Mouse (Mus musculus): ENCODE measurements at regions not wholly inside any gene's neighbourhood (a gene's known extent, or its start where the extent isn't known, plus 50 kb on each side); places are given as distances from the start of the nearest gene placed in this dataset.
A peak's percentile ranks its signal among the peaks of the same experiment; 100 is the strongest.

DNA sequence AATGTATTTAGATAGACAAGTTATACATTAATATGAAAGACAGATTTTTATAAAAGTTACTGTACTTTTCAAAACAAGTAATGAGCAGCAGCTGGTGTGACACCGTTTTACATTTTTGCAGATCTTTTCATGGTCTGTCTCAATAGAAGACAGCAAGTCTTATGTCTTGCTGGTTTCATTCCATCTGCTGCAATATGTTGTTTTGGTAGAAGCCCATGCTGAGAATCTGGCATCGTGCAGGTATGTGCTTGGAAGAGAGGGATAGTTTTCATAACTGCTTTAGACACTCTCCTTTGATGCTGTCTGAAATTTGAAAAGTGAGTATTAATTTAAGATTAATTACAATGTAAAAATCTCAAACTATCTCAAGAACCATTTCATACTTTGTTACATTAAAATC lies 81.5 kb upstream of the Slc1a3 start:
- H3K27me3 ChIP-seq (ENCODE audit: control insufficient read depth, insufficient read depth, low read length), result no peaks in the 10 kb centered on the region
- H3K27ac ChIP-seq (ENCODE audit: insufficient read depth, low read length), result no peak overlapping the region
- 4% methylated on average over 2 of the region's 2 CpGs for WGBS
- peaks cover 15% of the 10 kb centered on the region; the same call in 1 of the 2 replicates for H3K4me1 ChIP-seq (ENCODE audit: control insufficient read depth, insufficient read depth, low read length)
- no peak overlapping the region for H3K4me3 ChIP-seq (replicated peaks; ENCODE audit: insufficient read depth, low read depth, low read length)
- TF ChIP-seq CTCF (IDR thresholded peaks at IDR 0.05; ENCODE audit: borderline replicate concordance, insufficient read depth, low read depth, low read length) (no peak), POLR2A (IDR thresholded peaks at IDR 0.05; ENCODE audit: borderline replicate concordance, insufficient read depth, low read length) (no peak)
- peak; percentile 75 to 91 for DNase-seq

DNA sequence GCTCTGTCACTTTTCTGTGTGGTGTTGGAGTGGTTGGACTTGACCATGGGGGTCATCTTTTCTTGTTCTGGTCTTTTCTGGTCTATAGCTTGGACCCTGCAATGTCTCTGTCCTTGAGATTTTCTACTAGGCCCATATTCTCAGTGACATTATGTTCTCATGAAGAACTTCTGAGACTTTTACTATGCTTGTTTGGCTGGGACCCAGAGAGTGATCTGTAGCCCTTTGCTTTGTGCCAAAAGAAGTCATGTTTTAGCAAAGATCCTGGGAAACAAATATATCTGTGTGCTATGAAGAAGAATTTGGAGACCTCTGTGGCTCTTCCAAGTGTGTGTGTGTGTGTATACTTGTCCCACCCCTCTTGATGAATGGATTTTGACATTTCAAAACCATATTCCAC lies 79.4 kb upstream of the Slc1a3 start:
- Histone ChIP-seq H3K4me1 (ENCODE audit: control insufficient read depth, insufficient read depth, low read length) (peaks cover 15% of the 10 kb centered on the region; the same call in 1 of the 2 replicates), H3K27ac (ENCODE audit: insufficient read depth, low read length) (no peak overlapping the region), H3K27me3 (ENCODE audit: control insufficient read depth, insufficient read depth, low read length) (no peaks in the 10 kb centered on the region), H3K4me3 (replicated peaks; ENCODE audit: insufficient read depth, low read depth, low read length) (no peak overlapping the region)
- DNase-seq, result no peak
- TF ChIP-seq CTCF (IDR thresholded peaks at IDR 0.05; ENCODE audit: borderline replicate concordance, insufficient read depth, low read depth, low read length) (no peak), POLR2A (IDR thresholded peaks at IDR 0.05; ENCODE audit: borderline replicate concordance, insufficient read depth, low read length) (no peak)

DNA sequence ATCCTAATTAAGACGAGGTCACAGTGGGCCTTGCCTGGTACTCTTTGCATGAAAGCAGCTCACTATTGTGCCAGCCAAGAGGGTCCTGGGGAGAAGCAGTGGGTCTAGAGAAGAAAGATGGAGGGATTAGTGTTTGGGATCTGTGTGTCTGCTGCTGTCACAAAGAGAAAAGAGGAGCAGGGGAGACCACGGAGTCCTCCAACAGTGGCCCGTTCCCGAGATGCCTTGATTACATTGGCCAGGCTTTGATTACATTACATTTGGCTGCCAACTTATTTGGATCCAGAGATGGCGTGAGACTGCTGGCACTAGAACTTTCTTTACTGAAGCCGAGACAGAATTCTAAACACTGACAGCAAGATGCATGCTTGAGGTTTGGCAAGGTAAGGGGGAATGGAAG lies 78.4 kb upstream of the Slc1a3 start:
- no peak for TF ChIP-seq CTCF (IDR thresholded peaks at IDR 0.05; ENCODE audit: borderline replicate concordance, insufficient read depth, low read depth, low read length)
- no peak for TF ChIP-seq POLR2A (IDR thresholded peaks at IDR 0.05; ENCODE audit: borderline replicate concordance, insufficient read depth, low read length)
- Histone ChIP-seq H3K27me3 (ENCODE audit: control insufficient read depth, insufficient read depth, low read length) (no peaks in the 10 kb centered on the region), H3K4me3 (replicated peaks; ENCODE audit: insufficient read depth, low read depth, low read length) (no peak overlapping the region), H3K4me1 (ENCODE audit: control insufficient read depth, insufficient read depth, low read length) (peaks cover 15% of the 10 kb centered on the region; the same call in 1 of the 2 replicates), H3K27ac (ENCODE audit: insufficient read depth, low read length) (no peak overlapping the region)
- no peak for DNase-seq
- WGBS, result 76% methylated on average over 6 of the region's 6 CpGs

DNA sequence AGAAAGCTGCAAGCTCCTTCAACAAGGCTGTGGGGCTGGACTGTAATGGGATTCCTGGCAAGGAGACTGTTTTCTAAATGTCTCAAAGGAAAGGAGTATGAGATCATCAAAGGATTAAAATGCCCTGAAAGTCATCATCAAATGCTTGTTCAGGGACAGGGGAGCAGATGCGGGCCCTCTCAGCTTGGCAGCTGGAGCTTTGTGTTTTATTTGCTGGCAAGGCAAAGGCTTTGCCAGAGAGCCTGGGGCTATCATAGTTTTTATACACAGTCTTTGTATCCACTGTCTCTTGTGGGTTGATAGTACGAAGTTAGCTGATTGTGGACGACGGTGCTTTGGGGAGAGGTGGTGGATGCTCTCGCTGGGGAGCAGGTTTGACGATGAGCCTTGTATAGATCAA lies 75.0 kb upstream of the Slc1a3 start:
- DNase-seq, result no peak
- H3K27me3 ChIP-seq (ENCODE audit: control insufficient read depth, insufficient read depth, low read length), result no peaks in the 10 kb centered on the region
- H3K27ac ChIP-seq (ENCODE audit: insufficient read depth, low read length), result no peak overlapping the region
- TF ChIP-seq CTCF (IDR thresholded peaks at IDR 0.05; ENCODE audit: borderline replicate concordance, insufficient read depth, low read depth, low read length) (no peak), POLR2A (IDR thresholded peaks at IDR 0.05; ENCODE audit: borderline replicate concordance, insufficient read depth, low read length) (no peak)
- no peak overlapping the region for H3K4me3 ChIP-seq (replicated peaks; ENCODE audit: insufficient read depth, low read depth, low read length)
- WGBS, result 77% methylated on average over 6 of the region's 6 CpGs
- no peaks in the 10 kb centered on the region for H3K4me1 ChIP-seq (ENCODE audit: control insufficient read depth, insufficient read depth, low read length)

DNA sequence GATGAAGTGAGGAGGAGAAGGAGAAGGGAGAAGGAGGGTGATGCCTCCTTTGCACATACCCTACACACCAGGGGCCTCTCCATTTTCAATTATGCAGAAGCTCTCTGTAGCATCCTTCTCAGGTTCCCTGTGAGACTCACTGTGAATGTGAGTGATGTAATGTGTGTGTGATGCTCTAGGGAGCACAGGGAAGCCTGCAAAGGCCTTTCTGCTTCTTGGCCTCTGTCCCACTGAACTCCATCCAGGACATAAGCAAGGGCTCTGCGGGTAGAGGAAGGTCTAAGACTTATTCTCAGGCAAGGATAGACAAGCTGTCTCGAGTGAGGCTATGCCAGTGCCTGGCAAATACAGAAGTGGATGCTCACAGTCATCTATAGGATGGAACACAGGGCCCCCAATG lies 73.0 kb upstream of the Slc1a3 start:
- peak in 1 of 2 experiments; percentile 45 for DNase-seq
- no peak overlapping the region for H3K4me3 ChIP-seq (replicated peaks; ENCODE audit: insufficient read depth, low read depth, low read length)
- H3K27me3 ChIP-seq (ENCODE audit: control insufficient read depth, insufficient read depth, low read length), result no peaks in the 10 kb centered on the region
- 17% methylated on average over 2 of the region's 2 CpGs for WGBS
- H3K4me1 ChIP-seq (ENCODE audit: control insufficient read depth, insufficient read depth, low read length), result no peaks in the 10 kb centered on the region
- TF ChIP-seq CTCF (IDR thresholded peaks at IDR 0.05; ENCODE audit: borderline replicate concordance, insufficient read depth, low read depth, low read length) (no peak), POLR2A (IDR thresholded peaks at IDR 0.05; ENCODE audit: borderline replicate concordance, insufficient read depth, low read length) (no peak)
- H3K27ac ChIP-seq (ENCODE audit: insufficient read depth, low read length), result no peak overlapping the region

DNA sequence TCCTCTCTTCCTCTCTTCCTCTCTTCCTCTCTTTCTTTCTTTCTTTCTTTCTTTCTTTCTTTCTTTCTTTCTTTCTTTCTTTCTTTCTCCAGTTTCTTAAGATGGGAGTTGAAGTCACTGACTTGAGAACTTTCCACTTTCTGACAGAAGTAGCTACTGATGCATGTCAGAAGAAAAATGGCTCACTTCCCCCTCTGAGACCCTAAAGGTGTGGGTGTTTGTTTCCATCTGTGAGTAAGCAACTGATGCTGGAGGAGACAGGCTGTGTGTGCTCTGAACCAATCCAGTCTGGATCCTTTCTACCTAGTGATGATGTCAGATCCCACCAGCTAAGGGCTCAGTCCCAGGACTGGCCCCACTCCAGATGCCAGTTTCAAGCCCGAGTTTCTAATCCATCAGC lies 72.5 kb upstream of the Slc1a3 start:
- DNase-seq, result no peak
- Histone ChIP-seq H3K27ac (ENCODE audit: insufficient read depth, low read length) (no peak overlapping the region), H3K27me3 (ENCODE audit: control insufficient read depth, insufficient read depth, low read length) (no peaks in the 10 kb centered on the region), H3K4me1 (ENCODE audit: control insufficient read depth, insufficient read depth, low read length) (no peaks in the 10 kb centered on the region), H3K4me3 (replicated peaks; ENCODE audit: insufficient read depth, low read depth, low read length) (no peak overlapping the region)
- TF ChIP-seq CTCF (IDR thresholded peaks at IDR 0.05; ENCODE audit: borderline replicate concordance, insufficient read depth, low read depth, low read length) (no peak), POLR2A (IDR thresholded peaks at IDR 0.05; ENCODE audit: borderline replicate concordance, insufficient read depth, low read length) (no peak)
- 12% methylated on average over 1 of the region's 1 CpGs for WGBS

DNA sequence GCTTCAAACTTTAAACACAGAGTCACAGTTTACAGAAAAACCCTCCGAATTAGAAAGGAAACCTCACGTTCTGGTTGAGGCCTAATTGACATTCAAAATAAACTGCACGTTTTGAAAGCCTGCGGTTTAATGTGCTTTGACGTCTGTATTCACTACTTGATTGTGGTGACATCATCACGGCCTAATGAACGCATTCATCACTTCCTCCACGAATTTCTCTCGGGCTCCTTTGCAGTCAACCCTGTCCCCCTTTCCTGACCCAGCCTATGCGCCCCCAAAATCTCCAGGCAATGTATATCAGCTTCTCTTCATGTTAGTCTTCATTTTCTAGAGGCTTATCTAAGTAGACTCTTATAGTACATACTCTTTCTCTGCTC lies 71.6 kb upstream of the Slc1a3 start:
- H3K4me3 ChIP-seq (replicated peaks; ENCODE audit: insufficient read depth, low read depth, low read length), result no peak overlapping the region
- no peaks in the 10 kb centered on the region for H3K27me3 ChIP-seq (ENCODE audit: control insufficient read depth, insufficient read depth, low read length)
- no peak for TF ChIP-seq POLR2A (IDR thresholded peaks at IDR 0.05; ENCODE audit: borderline replicate concordance, insufficient read depth, low read length)
- TF ChIP-seq CTCF (IDR thresholded peaks at IDR 0.05; ENCODE audit: borderline replicate concordance, insufficient read depth, low read depth, low read length), result no peak
- no peak overlapping the region for H3K27ac ChIP-seq (ENCODE audit: insufficient read depth, low read length)
- 83% methylated on average over 10 of the region's 10 CpGs for WGBS
- H3K4me1 ChIP-seq (ENCODE audit: control insufficient read depth, insufficient read depth, low read length), result no peaks in the 10 kb centered on the region
- DNase-seq, result no peak

DNA sequence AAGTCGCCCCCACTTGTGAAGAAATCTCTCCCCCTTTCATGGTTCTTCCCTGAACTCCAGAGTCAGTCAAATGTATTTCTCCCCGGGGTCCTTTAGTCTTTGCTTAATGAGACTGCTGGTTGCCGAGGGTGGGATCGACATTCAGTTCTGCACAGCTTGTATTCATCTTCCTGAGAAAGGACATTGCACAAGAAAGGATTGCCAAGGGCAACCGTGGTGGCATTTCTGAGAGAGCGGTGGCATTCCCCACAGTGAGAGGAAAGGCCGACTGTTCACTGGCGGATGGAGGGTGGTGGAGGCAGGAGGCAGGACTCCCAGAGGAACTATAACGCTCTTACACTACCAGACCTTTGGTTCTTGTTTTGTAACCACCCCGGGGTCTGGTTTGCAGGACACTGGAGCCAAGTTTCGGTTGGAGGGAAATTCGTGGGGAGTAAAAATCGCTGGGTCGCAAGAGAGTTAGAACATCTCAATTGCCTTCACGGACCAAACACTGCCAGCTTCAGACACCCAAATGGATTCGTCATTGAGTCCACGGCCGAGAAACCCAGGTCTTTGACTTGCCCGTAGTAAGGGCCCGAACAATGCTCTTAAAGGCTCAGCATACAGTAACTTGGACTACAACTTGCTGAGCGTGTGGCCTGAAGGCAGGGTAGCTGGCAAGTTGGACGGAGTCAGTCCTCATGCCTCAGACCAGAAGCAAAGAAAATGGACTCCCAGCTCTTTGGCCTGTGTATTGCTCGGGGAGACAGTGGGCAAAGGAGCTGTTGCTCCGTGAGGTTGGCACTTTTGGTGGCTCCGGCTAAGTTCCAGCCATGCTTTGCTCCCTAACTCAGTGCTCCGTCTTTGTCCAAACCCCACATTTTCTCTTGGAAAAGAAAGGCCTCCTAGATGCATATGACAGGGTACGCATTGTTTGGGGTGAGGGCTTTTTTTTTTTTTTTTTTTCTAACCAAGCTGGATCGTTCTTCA lies 70.9 kb upstream of the Slc1a3 start:
- TF ChIP-seq CTCF (IDR thresholded peaks at IDR 0.05; ENCODE audit: borderline replicate concordance, insufficient read depth, low read depth, low read length) (no peak), POLR2A (IDR thresholded peaks at IDR 0.05; ENCODE audit: borderline replicate concordance, insufficient read depth, low read length) (no peak)
- 66% methylated on average over 28 of the region's 28 CpGs for WGBS
- peak in 1 of 2 experiments; percentile 49 for DNase-seq

More for the DNA sequence above, 70.9 kb upstream of the Slc1a3 start:
- no peak overlapping the region for H3K27ac ChIP-seq (ENCODE audit: insufficient read depth, low read length)
- no peaks in the 10 kb centered on the region for H3K4me1 ChIP-seq (ENCODE audit: control insufficient read depth, insufficient read depth, low read length)
- H3K27me3 ChIP-seq (ENCODE audit: control insufficient read depth, insufficient read depth, low read length), result no peaks in the 10 kb centered on the region
- no peak overlapping the region for H3K4me3 ChIP-seq (replicated peaks; ENCODE audit: insufficient read depth, low read depth, low read length)
